Mouse (Mus musculus): ENCODE measurements around the gene Adig.

DNA sequence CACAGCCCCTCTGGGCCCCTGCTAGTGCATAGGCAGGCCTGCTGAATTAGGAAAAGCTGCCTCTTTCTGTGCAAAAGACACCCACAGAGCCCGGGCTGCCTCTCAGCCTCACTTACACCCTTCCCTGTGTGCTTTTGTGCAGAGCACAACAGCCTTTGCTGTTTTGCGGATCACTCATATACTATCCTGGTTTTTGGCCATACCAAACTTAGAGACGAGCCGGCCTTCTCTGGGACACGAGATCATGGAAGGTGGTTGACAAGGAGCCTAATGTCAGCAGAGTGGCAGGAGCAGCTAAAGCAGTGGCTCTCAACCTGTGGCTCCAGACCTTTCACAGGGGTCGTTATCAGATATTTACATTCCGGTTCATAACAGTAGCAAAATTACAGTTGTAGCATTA lies 814 bp downstream of the Adig start:
- no peak for TF ChIP-seq EP300 (IDR thresholded peaks at IDR 0.05; ENCODE audit: low read depth)
- TF ChIP-seq CTCF (IDR thresholded peaks at IDR 0.05; ENCODE audit: low read depth), result no peak
